In the genomic region with DNA sequence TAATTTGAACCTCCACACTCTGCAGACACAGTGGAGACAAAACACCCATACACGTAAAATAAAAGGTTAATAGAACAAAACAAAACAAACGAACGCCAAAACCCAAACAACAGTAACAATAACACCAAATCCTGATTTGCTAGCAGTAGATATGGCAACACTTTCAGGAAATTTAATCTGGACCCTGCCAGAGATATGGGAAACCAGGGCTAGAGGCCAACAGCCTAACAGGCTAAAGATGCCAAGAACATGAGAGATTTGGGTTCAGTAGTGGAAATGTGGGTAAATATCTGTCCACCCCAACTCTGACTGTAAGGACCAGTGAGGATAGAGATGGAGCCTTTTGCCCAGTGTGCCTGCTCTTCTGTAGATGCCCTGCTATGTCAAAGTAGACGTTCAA, we compare ENCODE assay signal across 10 mouse cellular contexts. TPM values are rescaled to one million over a fixed set of nuclear protein-coding genes. Genes with fewer than 3 reads are reported as not detected.
DNase-seq lines count a peak whose midpoint lies in the region; ATAC-seq and TF ChIP-seq lines count a peak whose summit lies in the region.
"Had no signal": no experiment of that assay in that cellular context is flagged by ENCODE, and none has a peak within 500 bp of the region (broad histone marks: within the 10 kb centered on the region; RNA-seq: fewer than 3 reads in every experiment).

No protein-coding gene starts in this region.

- H3K27ac ChIP-seq in forebrain, embryonic 11.5 days (ENCODE audit: low read depth, low read length): no peak overlapping the region
- H3K27ac ChIP-seq in forebrain, embryonic 10.5 days: no peak overlapping the region
- no peak overlapping the region for H3K27ac ChIP-seq in kidney, postnatal 0 days
- 0 out of 2 replicates have a peak overlapping the region, but pooled peaks have one; percentile 85 for H3K27ac ChIP-seq in embryonic facial prominence, embryonic 15.5 days (replicated peaks)
- no peak overlapping the region for H3K27ac ChIP-seq in liver, embryonic 15.5 days (replicated peaks)

- 0 out of 2 replicates have a peak overlapping the region, but pooled peaks have one; percentile 88 for H3K4me2 ChIP-seq in forebrain, embryonic 11.5 days (ENCODE audit: low read depth, low read length, severe bottlenecking)
- peak overlapping the region; percentile 96 for H3K4me2 ChIP-seq in kidney, postnatal 0 days (ENCODE audit: low read length)
- H3K4me2 ChIP-seq in embryonic facial prominence, embryonic 15.5 days (replicated peaks): peak overlapping the region; percentile 97
- H3K4me2 ChIP-seq in liver, embryonic 15.5 days: peak overlapping the region; percentile 94; the same call in 1 of the 2 replicates

- no peaks in the 10 kb centered on the region for H3K36me3 ChIP-seq in forebrain, embryonic 11.5 days (ENCODE audit: control insufficient read depth, insufficient read depth, low read length)
- no peaks in the 10 kb centered on the region for H3K36me3 ChIP-seq in forebrain, embryonic 10.5 days (replicated peaks)
- H3K36me3 ChIP-seq in kidney, postnatal 0 days (ENCODE audit: insufficient read depth, low read length): no peaks in the 10 kb centered on the region
- H3K36me3 ChIP-seq in embryonic facial prominence, embryonic 15.5 days: no peaks in the 10 kb centered on the region
- H3K36me3 ChIP-seq in liver, embryonic 15.5 days (replicated peaks): no peaks in the 10 kb centered on the region

- no peak overlapping the region for H3K9ac ChIP-seq in forebrain, embryonic 11.5 days (ENCODE audit: low read length)
- H3K9ac ChIP-seq in kidney, postnatal 0 days (ENCODE audit: low read depth, low read length): no peak overlapping the region
- H3K9ac ChIP-seq in embryonic facial prominence, embryonic 15.5 days: no peak overlapping the region
- no peak overlapping the region for H3K9ac ChIP-seq in liver, embryonic 15.5 days

- no peak for DNase-seq in forebrain, embryonic 11.5 days (ENCODE audit: low spot score)
- no peak for DNase-seq in forebrain, embryonic 10.5 days (ENCODE audit: extremely low spot score, low spot score)
- no peak for DNase-seq in kidney, postnatal 0 days (ENCODE audit: low spot score)
- no peak for DNase-seq in kidney, adult 8-10 months
- no peak for DNase-seq in spleen, postnatal 10 days (ENCODE audit: low spot score in 2 of 2)
- DNase-seq in urinary bladder, postnatal 4 days (ENCODE audit: low spot score in 2 of 2): no peak

- no peaks in the 10 kb centered on the region for H3K27me3 ChIP-seq in forebrain, embryonic 11.5 days (ENCODE audit: control insufficient read depth, insufficient read depth, low read length)
- H3K27me3 ChIP-seq in forebrain, embryonic 10.5 days (ENCODE audit: poor library complexity, severe bottlenecking): peaks cover 44% of the 10 kb centered on the region
- H3K27me3 ChIP-seq in kidney, postnatal 0 days (ENCODE audit: insufficient read depth, low read length): no peaks in the 10 kb centered on the region
- H3K27me3 ChIP-seq in embryonic facial prominence, embryonic 15.5 days: no peaks in the 10 kb centered on the region
- H3K27me3 ChIP-seq in liver, embryonic 15.5 days: peaks cover 64% of the 10 kb centered on the region

- no peak for TF ChIP-seq CTCF in kidney, postnatal 0 days (IDR thresholded peaks at IDR 0.05; ENCODE audit: low read depth)

- ATAC-seq in forebrain, embryonic 11.5 days (replicated peaks; ENCODE audit: low FRiP score): no peak
- ATAC-seq in kidney, postnatal 0 days (replicated peaks; ENCODE audit: low FRiP score, low read depth): no peak
- no peak for ATAC-seq in embryonic facial prominence, embryonic 15.5 days (ENCODE audit: insufficient number of reproducible peaks, low FRiP score, low TSS enrichment, low read depth)
- no peak for ATAC-seq in liver, embryonic 15.5 days (ENCODE audit: insufficient read depth)

- H3K9me3 ChIP-seq in forebrain, embryonic 11.5 days (ENCODE audit: control insufficient read depth, low read length): no peaks in the 10 kb centered on the region
- no peaks in the 10 kb centered on the region for H3K9me3 ChIP-seq in forebrain, embryonic 10.5 days
- H3K9me3 ChIP-seq in kidney, postnatal 0 days (replicated peaks; ENCODE audit: low read length): no peaks in the 10 kb centered on the region
- H3K9me3 ChIP-seq in embryonic facial prominence, embryonic 15.5 days (replicated peaks): no peaks in the 10 kb centered on the region
- H3K9me3 ChIP-seq in liver, embryonic 15.5 days (replicated peaks): no peaks in the 10 kb centered on the region

- no peak overlapping the region for H3K4me3 ChIP-seq in forebrain, embryonic 11.5 days (ENCODE audit: low read depth, low read length)
- no peak overlapping the region for H3K4me3 ChIP-seq in forebrain, embryonic 10.5 days
- peak overlapping the region; percentile 47; the same call in 1 of the 2 replicates for H3K4me3 ChIP-seq in kidney, postnatal 0 days (replicated peaks; ENCODE audit: low read depth, low read length)
- peak overlapping the region; percentile 64; the same call in 1 of the 2 replicates for H3K4me3 ChIP-seq in embryonic facial prominence, embryonic 15.5 days (replicated peaks)
- no peak overlapping the region for H3K4me3 ChIP-seq in liver, embryonic 15.5 days (replicated peaks)

- WGBS in forebrain, embryonic 11.5 days: 64% methylated on average over 4 of the region's 4 CpGs
- 63% methylated on average over 4 of the region's 4 CpGs for WGBS in forebrain, embryonic 10.5 days
- WGBS in kidney, postnatal 0 days: 48% methylated on average over 4 of the region's 4 CpGs
- WGBS in embryonic facial prominence, embryonic 15.5 days: 60% methylated on average over 4 of the region's 4 CpGs
- WGBS in liver, embryonic 15.5 days (ENCODE audit: insufficient replicate concordance): 43% methylated on average over 4 of the region's 4 CpGs

- H3K4me1 ChIP-seq in forebrain, embryonic 11.5 days (replicated peaks; ENCODE audit: control insufficient read depth, insufficient read depth, low read length): no peaks in the 10 kb centered on the region
- H3K4me1 ChIP-seq in forebrain, embryonic 10.5 days: peaks cover 22% of the 10 kb centered on the region
- no peaks in the 10 kb centered on the region for H3K4me1 ChIP-seq in kidney, postnatal 0 days (replicated peaks; ENCODE audit: insufficient read depth, low read length)
- H3K4me1 ChIP-seq in embryonic facial prominence, embryonic 15.5 days: peaks cover 22% of the 10 kb centered on the region
- peaks cover 36% of the 10 kb centered on the region for H3K4me1 ChIP-seq in liver, embryonic 15.5 days (replicated peaks)

RNA-seq across cellular contexts. Expression of gene Tac4, which starts 3.4 kb away (rescaled TPM):
- 0.29 TPM in 1 of 2 replicates, not detected in the other for polyA plus RNA-seq in forebrain, embryonic 11.5 days (2014; fragmentation: Nextera tagmentation; extraction: Ambion mirVana)
- polyA plus RNA-seq in forebrain, embryonic 10.5 days (2016; fragmentation: Nextera tagmentation; extraction: Ambion mirVana): not detected in 2 replicates
- polyA plus RNA-seq in kidney, postnatal 0 days (2015; fragmentation: Nextera tagmentation; extraction: Ambion mirVana): 0.09 TPM in 1 of 2 replicates, not detected in the other
- polyA plus RNA-seq in embryonic facial prominence, embryonic 15.5 days (2015; fragmentation: Nextera tagmentation; extraction: Ambion mirVana): 0.13 and 0.21 TPM in 2 replicates
- polyA plus RNA-seq in liver, embryonic 15.5 days (2015; fragmentation: Nextera tagmentation; extraction: Ambion mirVana): not detected in 2 replicates
- polyA plus RNA-seq: brain, embryonic 14.5 days; liver, adult 2 months had no signal

RNA-seq across cellular contexts. Expression of gene Kat7, which starts 52.1 kb away (rescaled TPM):
- 85.3 and 94.0 TPM in 2 replicates for polyA plus RNA-seq in forebrain, embryonic 11.5 days (2014; fragmentation: Nextera tagmentation; extraction: Ambion mirVana)
- polyA plus RNA-seq in forebrain, embryonic 10.5 days (2016; fragmentation: Nextera tagmentation; extraction: Ambion mirVana): 93.2 and 93.7 TPM in 2 replicates
- polyA plus RNA-seq in kidney, postnatal 0 days (2015; fragmentation: Nextera tagmentation; extraction: Ambion mirVana): 49.0 and 52.1 TPM in 2 replicates
- 60.6 and 70.0 TPM in 2 replicates for polyA plus RNA-seq in embryonic facial prominence, embryonic 15.5 days (2015; fragmentation: Nextera tagmentation; extraction: Ambion mirVana)
- 30.6 and 30.8 TPM in 2 replicates for polyA plus RNA-seq in liver, embryonic 15.5 days (2015; fragmentation: Nextera tagmentation; extraction: Ambion mirVana)

Comparison
In these comparisons a context has a peak if more than half of its experiments do, and no peak if none do; other contexts are left out.
1. H3K4me3 ChIP-seq: peak in kidney, postnatal 0 days (single experiment) and embryonic facial prominence, embryonic 15.5 days (single experiment); none in forebrain, embryonic 11.5 days (single experiment), forebrain, embryonic 10.5 days (single experiment) and liver, embryonic 15.5 days (single experiment).
2. Peak in every context shown above with its lines, with median percentiles within 50 percentile points of each other: H3K4me2 ChIP-seq.